Mouse (Mus musculus) thymus, postnatal 25 days (tissue): ENCODE measurements around the gene AC170998.1.
"Not testable (repeated sequence)": the region's sequence is repeated elsewhere in the genome, so short reads cannot be mapped to it uniquely, and the experiment has no call there.

Experiments used
- DNase-seq: peaks from one replicate; pipeline ENCODE4 v3.0.0; 2022

The AC170998.1 gene

DNA sequence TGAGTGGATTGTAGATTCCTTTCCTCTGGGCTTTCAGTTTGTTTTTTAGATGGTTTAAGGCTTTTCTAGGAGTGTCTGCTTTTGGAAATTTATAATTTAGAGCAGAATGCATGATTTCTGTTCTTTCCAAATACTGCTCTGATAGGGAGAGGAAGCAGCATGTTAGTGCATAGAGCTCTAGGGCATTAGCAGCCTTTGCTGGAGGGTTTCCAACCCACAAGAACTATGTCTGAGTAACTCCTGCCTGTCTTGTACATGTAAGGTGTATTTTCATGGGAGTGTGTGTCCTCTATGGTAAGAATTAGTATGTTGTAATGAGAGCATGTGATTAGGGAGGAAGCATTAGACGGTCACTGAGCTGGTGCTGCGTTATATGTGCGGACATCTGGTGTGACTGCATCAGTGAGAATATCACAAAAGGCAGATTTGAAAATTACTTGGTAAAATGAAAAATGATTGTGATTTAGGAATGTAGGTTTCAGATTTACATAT is 18.7 kb upstream of the AC170998.1 start:
- DNase-seq = no peak

DNA sequence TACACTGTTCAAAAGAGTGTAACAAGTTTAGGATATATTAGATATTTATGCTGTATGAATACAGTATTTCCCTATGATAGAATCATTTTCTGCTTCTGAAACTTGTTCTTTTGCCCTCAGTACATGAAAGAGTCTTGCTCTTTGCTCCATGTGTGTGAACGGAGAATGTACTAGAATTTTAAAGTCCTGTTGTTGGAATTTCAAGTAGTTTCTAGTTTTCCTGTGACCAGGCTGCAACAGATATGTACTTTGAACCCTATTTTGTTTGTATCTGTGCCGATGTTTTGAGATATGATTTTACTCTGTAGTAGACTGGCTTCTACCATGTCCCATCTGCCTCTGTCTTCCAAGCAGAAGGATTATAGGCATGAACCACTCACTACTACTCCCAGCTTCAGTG is 18.1 kb upstream of the AC170998.1 start:
- no peak for DNase-seq

DNA sequence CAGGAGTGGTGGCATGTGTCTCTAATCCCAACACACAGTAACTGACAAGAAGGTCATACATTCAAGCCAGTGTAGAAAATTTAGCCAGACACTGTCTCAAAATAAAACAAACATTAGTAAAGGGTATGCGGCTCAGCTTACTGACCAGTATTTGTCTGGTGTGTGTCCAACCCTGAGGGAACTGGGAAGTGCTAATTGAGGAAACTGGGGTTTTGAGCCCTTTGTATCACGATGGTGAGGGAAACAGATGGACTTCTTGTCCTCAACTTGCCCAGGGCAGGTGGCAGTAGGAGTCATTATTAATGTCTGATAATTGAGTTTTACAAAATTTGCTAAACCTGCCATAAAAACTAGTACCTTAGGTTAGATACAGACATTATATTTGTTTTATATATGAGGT is 16.9 kb upstream of the AC170998.1 start:
- no peak for DNase-seq

DNA sequence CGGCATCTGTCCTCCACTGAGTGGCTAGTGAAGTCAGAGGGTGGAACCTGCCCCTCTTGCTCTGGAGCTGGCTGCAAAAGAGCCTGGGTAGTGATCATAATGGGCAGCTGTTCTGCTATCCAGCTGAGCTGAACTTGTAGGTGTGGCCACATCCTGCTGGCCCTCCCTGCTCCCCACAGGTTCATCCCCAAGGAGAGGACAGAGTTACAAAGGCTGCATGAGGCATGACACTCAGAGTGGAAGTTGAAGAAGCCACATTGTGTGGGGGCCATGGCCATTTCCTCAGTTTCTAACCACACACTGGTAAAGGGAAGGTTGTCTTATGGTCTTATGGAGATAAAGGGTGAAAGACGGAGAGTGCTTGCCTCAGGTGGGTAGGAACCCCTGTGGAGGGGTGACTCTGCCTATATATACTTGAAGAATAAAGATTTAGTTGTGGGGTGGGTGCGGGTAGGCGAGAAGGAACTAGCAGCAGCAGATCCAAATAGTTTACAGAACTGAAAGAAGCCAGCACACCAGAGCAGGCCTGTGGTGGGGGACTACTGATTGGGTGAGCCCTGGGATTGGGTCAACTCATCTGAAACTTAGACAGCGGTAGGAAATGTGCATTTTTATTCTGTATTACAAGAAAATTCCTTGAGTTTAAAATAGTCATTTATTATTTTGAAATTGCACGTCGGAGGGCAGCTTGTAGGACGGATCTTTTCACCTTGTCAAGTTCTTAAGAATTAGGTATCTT is 16.2 kb upstream of the AC170998.1 start:
- no peak for DNase-seq

GRCm38 (mm10) chr17:28710291-28710688 is 15.6 kb upstream of the AC170998.1 start:
- DNase-seq = no peak

GRCm38 (mm10) chr17:28711237-28711636 is 14.6 kb upstream of the AC170998.1 start:
- no peak for DNase-seq

- no peak for DNase-seq
Measured at GRCm38 (mm10) chr17:28712305-28712704, 13.6 kb upstream of the AC170998.1 start.

- DNase-seq = no peak
Measured at GRCm38 (mm10) chr17:28714006-28714405, 11.9 kb upstream of the AC170998.1 start.

GRCm38 (mm10) chr17:28715832-28716548 is 9.9 kb upstream of the AC170998.1 start:
- no peak for DNase-seq

DNA sequence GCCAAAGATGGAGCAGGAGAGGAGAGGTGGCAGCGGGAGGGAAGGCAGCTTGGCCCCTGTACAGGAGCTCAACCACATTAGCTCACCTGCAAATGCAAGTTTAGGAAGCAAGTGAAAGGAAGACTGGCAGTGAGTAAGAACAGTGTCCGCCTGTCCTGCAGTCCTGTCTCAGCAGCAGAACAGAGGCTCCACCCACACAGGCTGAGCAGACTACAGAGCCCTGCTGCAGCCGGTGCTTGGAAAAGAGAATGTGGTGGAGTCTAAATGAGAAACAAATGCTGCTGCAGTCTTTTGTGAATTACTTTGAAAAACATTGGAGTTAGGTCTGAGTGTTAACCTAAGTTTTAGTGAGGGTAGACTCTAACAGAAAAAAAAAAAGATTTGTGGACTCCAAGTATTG is 8.3 kb upstream of the AC170998.1 start:
- DNase-seq = no peak

- not testable (repeated sequence) for DNase-seq
Measured at GRCm38 (mm10) chr17:28727511-28727910, 1.6 kb downstream of the AC170998.1 start.

DNA sequence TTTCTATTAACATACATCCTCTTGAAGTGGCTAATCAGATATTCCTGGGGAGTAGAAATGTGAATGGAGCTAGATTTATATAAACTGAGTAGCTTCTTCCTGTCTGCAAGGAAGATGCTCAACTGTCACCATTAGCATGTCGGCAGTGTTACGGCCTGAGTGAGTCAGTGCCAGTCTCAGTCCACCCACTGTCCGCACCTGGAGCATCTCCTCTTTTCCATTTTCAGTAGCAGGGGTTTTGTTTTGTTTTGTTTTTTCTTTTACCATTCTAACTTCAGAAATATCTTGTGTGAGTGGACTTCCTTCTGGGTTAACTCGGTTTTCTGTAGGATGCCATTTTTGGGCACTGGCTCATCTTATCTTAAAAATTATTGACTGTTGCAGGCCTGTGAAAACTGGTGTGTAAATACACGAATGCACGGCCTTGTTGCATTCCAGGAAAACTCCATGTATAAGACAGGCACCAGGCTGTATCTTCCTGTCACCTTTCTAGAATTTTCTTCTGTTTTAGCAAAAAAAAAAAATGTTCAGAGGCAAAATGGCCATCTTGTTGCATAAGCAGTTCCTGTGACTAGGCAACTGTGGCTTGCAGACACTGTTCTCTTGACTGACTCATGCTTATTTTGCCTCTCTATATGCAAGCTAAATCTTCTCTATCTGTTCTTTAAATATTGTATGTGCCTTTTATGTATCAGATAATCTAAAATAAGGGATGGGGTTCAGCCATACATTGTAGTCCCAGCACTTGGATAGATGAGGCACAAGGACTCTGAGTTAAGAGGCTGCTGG is 9.6 kb downstream of the AC170998.1 start:
- DNase-seq = no peak

DNA sequence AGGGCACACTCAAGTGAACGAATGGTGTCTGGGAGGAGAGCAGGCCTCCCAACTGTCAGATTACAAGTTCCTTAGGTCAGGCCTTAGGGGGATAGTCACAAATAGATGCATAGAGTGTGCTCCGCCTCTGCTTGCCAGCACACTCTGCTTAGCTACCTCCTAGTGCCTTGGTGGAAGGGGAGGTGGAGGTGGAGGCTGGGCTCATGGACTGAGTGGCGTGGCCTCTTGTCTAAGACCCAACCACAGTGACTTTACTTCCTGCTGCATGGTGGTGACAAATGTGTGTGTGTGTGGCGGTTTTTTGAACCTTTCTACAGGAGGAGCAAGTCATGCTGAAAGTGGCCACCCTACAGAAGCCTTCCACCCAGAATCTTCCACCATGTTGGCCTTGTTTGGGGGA is 10.6 kb downstream of the AC170998.1 start:
- DNase-seq = no peak

- no peak for DNase-seq
Measured at GRCm38 (mm10) chr17:28737973-28738372, 12.1 kb downstream of the AC170998.1 start.

DNA sequence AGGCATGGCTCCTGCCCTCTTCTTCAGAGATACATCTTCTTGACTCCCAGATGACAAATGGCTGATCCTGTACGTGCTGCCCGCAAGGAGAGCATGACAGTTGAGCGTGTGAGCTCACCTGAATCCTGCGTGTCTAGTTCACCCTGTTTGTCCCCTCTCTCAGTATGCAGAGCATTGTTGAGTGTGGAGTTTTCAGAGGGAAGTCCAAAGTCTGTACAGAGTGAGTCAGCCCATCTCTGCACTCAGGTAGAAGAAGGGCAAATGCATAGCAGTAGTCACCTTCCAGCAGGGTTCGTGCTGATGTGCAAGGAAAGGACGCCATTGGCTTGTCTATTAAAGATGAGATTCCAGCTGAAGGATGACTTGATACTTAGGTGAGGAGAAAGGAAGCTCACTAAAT is 13.4 kb downstream of the AC170998.1 start:
- no peak for DNase-seq

DNA sequence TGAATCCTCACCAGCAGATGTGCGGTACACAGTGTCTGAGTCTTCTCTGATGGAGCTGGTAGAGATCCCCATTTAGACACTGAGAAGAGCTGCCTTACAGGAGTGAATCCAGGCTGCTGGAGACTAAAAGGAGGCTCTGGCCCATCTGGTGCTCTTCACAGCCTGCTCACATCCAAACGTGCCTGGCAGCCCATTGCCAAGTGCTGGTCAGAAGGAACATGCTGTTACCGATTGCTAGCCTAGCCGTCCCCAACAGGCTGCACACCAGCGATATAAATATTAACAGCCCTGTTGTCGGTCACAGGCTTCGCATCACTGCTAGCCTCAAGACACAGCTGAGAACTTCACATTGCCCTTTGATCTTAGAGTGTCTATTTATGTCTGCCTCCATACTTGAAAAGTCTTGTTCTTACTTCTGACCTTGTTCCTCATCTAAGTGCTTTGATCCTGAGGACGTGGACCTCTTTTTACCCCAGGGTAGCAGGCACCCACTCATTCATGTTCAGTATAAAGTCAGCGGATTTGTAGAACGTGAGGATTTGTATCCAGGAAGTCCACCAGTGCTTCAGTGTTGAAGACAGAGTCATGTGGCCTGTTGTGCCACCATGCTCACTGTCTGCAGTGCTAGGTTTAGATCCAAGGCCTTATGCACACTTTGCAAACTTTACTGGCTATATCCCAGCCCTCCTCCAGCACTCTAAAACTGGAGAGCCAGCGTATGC is 17.4 kb downstream of the AC170998.1 start:
- DNase-seq = no peak

GRCm38 (mm10) chr17:28743916-28744315 is 18.0 kb downstream of the AC170998.1 start:
- DNase-seq = peak; percentile 32

GRCm38 (mm10) chr17:28745773-28746172 is 19.9 kb downstream of the AC170998.1 start:
- no peak for DNase-seq

GRCm38 (mm10) chr17:28748001-28748400 is 22.1 kb downstream of the AC170998.1 start:
- DNase-seq = no peak

- peak; percentile 10 for DNase-seq
Measured at GRCm38 (mm10) chr17:28750580-28750979, 24.7 kb downstream of the AC170998.1 start.

DNA sequence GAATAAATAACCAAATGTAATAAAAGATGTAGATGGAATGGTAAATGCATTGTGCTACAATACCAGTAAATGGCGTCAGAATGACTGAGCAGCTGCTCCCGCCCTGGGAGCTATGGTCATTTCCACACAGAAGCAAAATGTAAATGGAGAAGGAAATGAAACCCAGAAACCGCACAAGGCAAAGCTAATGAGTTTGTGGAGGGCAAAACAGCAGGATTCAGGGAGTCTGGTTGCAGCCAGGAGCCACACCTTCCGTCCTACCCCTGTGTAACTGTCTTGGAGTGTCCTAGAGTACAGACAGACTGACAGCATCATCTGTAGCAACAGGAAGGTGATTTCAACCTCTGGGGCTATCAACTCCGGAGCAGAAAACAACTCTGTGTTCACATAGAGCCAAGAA is 30.6 kb downstream of the AC170998.1 start:
- no peak for DNase-seq

DNA sequence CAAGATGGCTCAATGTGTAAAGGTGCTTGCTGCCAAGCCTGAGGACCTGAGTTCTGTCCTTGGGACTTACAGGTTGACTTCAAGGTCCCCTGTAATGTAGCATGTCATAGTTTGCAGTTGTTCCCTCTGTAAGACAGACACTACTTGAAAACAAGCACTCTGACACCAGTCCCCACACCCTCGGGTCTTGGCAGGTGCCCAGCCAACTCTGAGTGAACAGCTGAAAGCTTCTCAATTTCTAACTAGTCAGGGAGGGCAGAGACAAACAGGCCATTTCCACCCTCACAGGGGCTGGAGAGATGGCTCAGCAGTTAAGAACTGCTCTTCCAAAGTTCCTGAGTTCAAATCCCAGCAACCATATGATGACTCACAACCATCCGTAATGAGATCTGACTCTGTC is 31.6 kb downstream of the AC170998.1 start:
- no peak for DNase-seq
